Mouse (Mus musculus): ENCODE results near the gene Kcna10. TPM values are rescaled to one million over a fixed set of nuclear protein-coding genes. Genes with fewer than 3 reads are reported as not detected.

The Kcna10 gene
- total and polyA plus RNA-seq, 2 experiments from 2014 or later = not detected

DNA sequence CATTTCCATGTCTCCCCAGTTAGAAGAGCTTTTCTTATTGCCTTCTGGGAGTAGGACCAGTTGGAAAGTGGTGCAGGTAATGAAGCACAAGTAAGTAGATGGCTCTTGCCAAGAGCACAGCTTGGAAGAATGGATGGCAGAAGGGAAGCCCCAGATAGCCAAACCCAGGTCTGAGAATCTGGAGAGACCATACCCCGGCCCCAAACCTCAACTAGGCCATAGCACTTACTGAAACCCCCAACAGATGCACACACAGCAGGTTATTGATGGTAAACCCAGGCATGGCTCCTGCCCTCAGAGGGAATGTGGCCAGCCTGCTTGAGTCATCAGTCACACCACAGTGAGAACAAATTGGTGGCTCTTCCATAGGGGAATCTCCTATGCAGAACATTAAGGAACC, 10.3 kb upstream of the Kcna10 start:
- no peak overlapping the region for H3K27ac ChIP-seq (ENCODE audit: low read depth, low read length)
- H3K9ac ChIP-seq = no peak overlapping the region
- no peak overlapping the region for H3K4me2 ChIP-seq (ENCODE audit: low read depth)
- TF ChIP-seq CTCF (IDR thresholded peaks at IDR 0.05; ENCODE audit: low read depth) = no peak
- H3K4me3 ChIP-seq (ENCODE audit: low read depth, low read length) = no peak overlapping the region
- H3K36me3 ChIP-seq (ENCODE audit: insufficient read depth) = no peaks in the 10 kb centered on the region
- ATAC-seq = no peak
- H3K9me3 ChIP-seq (ENCODE audit: low read length) = no peaks in the 10 kb centered on the region
- 63% methylated on average over 1 of the region's 1 CpGs for WGBS
- no peak for DNase-seq
- no peaks in the 10 kb centered on the region for H3K4me1 ChIP-seq (ENCODE audit: insufficient read depth)
- H3K27me3 ChIP-seq (ENCODE audit: insufficient read depth, low read length) = no peaks in the 10 kb centered on the region

DNA sequence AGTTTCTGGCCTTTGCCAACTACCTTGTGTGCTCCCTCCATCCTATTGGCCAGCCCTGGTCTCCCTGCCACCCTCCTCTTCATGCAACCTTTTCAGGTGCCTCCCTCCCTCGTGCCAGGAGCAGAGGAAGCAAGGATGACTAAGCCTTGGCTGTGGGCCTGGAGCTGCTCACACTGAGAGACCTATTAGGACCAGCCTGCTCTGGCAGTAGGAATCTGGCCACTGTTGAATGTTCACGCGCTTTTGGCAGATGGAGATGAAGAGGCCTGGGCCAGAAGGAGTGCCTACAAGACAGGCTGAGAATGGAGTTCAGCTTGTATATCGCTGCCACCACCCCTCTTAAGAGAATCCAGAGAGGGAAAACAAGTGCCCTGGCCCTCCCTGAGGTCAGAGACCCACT, 7.4 kb upstream of the Kcna10 start:
- Histone ChIP-seq H3K4me2 (ENCODE audit: low read depth) (no peak overlapping the region), H3K27me3 (ENCODE audit: insufficient read depth, low read length) (no peaks in the 10 kb centered on the region)
- no peak for DNase-seq

GRCm38 (mm10) chr3:107176501-107176900, 6.4 kb upstream of the Kcna10 start:
- peak; percentile 33 for DNase-seq
- Histone ChIP-seq H3K27ac (ENCODE audit: low read depth, low read length) (no peak overlapping the region), H3K9ac (no peak overlapping the region), H3K9me3 (ENCODE audit: low read length) (no peaks in the 10 kb centered on the region), H3K27me3 (ENCODE audit: insufficient read depth, low read length) (no peaks in the 10 kb centered on the region), H3K36me3 (ENCODE audit: insufficient read depth) (no peaks in the 10 kb centered on the region), H3K4me2 (ENCODE audit: low read depth) (no peak overlapping the region), H3K4me3 (ENCODE audit: low read depth, low read length) (no peak overlapping the region), H3K4me1 (ENCODE audit: insufficient read depth) (no peaks in the 10 kb centered on the region)
- 45% methylated on average over 9 of the region's 9 CpGs for WGBS
- ATAC-seq = peak; percentile 79
- TF ChIP-seq CTCF (IDR thresholded peaks at IDR 0.05; ENCODE audit: low read depth) = no peak

More for the DNA sequence above, 7.4 kb upstream of the Kcna10 start:
- Histone ChIP-seq H3K4me1 (ENCODE audit: insufficient read depth) (no peaks in the 10 kb centered on the region), H3K9me3 (ENCODE audit: low read length) (no peaks in the 10 kb centered on the region), H3K27ac (ENCODE audit: low read depth, low read length) (no peak overlapping the region), H3K4me3 (ENCODE audit: low read depth, low read length) (no peak overlapping the region), H3K9ac (no peak overlapping the region), H3K36me3 (ENCODE audit: insufficient read depth) (no peaks in the 10 kb centered on the region)
- no peak for TF ChIP-seq CTCF (IDR thresholded peaks at IDR 0.05; ENCODE audit: low read depth)
- 44% methylated on average over 4 of the region's 4 CpGs for WGBS
- peak; percentile 63 for ATAC-seq

DNA sequence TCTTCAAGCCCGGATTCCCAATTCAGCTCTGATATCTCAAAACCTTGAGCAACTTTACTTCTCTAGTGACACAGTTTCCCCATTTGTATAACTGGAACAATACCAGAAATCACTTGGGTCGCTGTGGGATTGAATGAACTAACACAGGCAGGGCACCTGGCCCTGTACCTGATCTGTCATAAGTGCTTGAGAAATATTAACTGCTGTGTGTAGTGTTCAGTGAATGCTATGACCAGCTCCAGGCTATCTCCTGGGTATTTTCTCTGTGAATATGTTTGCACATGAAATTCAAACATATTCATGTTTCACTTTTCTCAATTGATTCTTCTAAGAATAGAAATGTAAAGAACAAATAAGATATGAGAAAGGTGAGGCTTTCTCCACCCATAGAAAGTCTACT, 2.0 kb upstream of the Kcna10 start:
- WGBS = 75% methylated on average over 2 of the region's 2 CpGs
- H3K9me3 ChIP-seq (ENCODE audit: low read length) = no peaks in the 10 kb centered on the region
- no peaks in the 10 kb centered on the region for H3K4me1 ChIP-seq (ENCODE audit: insufficient read depth)
- no peaks in the 10 kb centered on the region for H3K27me3 ChIP-seq (ENCODE audit: insufficient read depth, low read length)
- ATAC-seq = no peak
- H3K9ac ChIP-seq = no peak overlapping the region
- H3K4me2 ChIP-seq (ENCODE audit: low read depth) = no peak overlapping the region
- no peak overlapping the region for H3K27ac ChIP-seq (ENCODE audit: low read depth, low read length)
- TF ChIP-seq CTCF (IDR thresholded peaks at IDR 0.05; ENCODE audit: low read depth) = no peak
- H3K4me3 ChIP-seq (ENCODE audit: low read depth, low read length) = no peak overlapping the region
- DNase-seq = no peak
- no peaks in the 10 kb centered on the region for H3K36me3 ChIP-seq (ENCODE audit: insufficient read depth)

- Histone ChIP-seq H3K36me3 (ENCODE audit: insufficient read depth) (no peaks in the 10 kb centered on the region), H3K4me2 (ENCODE audit: low read depth) (no peak overlapping the region), H3K27ac (ENCODE audit: low read depth, low read length) (no peak overlapping the region), H3K27me3 (ENCODE audit: insufficient read depth, low read length) (no peaks in the 10 kb centered on the region), H3K9me3 (ENCODE audit: low read length) (no peaks in the 10 kb centered on the region), H3K4me3 (ENCODE audit: low read depth, low read length) (no peak overlapping the region), H3K4me1 (ENCODE audit: insufficient read depth) (no peaks in the 10 kb centered on the region), H3K9ac (no peak overlapping the region)
- WGBS = 59% methylated on average over 3 of the region's 3 CpGs
- ATAC-seq (no peak), DNase-seq (no peak)
- no peak for TF ChIP-seq CTCF (IDR thresholded peaks at IDR 0.05; ENCODE audit: low read depth)
Observed at GRCm38 (mm10) chr3:107183178-107183577, 322 bp downstream of the Kcna10 start.

DNA sequence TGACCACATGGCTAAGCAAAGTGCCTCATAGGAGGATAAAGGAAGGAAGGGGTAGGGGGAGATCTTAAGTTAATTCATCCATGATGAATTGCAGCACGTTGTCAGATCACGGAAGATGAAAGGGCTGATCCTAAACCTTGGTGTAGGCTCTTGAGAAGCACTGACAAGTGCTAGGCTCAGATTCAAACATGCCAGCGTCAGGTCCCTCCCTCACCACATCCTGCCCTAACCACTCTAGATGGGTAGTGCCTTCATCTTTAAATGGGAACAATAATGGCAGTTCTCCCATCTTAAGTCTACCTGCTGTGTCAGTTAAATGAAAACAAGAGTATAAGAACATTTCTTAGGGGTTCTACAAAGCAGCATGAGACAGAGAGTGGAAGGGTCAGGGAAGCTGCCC, 2.7 kb downstream of the Kcna10 start:
- H3K36me3 ChIP-seq (ENCODE audit: insufficient read depth) = no peaks in the 10 kb centered on the region
- ATAC-seq (no peak), DNase-seq (no peak)
- H3K4me1 ChIP-seq (ENCODE audit: insufficient read depth) = no peaks in the 10 kb centered on the region
- H3K4me3 ChIP-seq (ENCODE audit: low read depth, low read length) = no peak overlapping the region
- H3K4me2 ChIP-seq (ENCODE audit: low read depth) = no peak overlapping the region
- H3K9me3 ChIP-seq (ENCODE audit: low read length) = no peaks in the 10 kb centered on the region
- 71% methylated on average over 3 of the region's 3 CpGs for WGBS
- H3K9ac ChIP-seq = no peak overlapping the region
- no peaks in the 10 kb centered on the region for H3K27me3 ChIP-seq (ENCODE audit: insufficient read depth, low read length)
- TF ChIP-seq CTCF (IDR thresholded peaks at IDR 0.05; ENCODE audit: low read depth) = no peak
- no peak overlapping the region for H3K27ac ChIP-seq (ENCODE audit: low read depth, low read length)

DNA sequence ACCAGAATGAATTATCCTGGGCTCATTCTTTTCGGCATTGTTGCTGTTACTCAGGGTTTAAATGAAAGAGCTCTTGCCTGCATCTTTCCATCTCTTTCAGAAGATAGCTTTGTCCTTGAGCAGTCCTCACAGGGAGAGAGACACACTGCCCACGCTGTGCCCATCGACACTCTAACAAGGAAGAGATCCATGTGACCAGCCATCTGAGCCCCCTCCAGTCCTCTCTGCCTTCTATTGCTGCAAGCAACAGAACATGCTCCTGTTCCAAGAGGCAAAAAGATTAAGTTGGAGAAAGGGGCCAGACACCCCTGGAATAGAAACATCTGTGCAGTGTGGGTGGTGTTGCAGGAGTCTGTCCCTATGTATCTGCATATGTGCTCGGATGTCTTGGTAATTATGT, 4.2 kb downstream of the Kcna10 start:
- Histone ChIP-seq H3K36me3 (ENCODE audit: insufficient read depth) (no peaks in the 10 kb centered on the region), H3K4me3 (ENCODE audit: low read depth, low read length) (no peak overlapping the region), H3K27me3 (ENCODE audit: insufficient read depth, low read length) (no peaks in the 10 kb centered on the region), H3K4me1 (ENCODE audit: insufficient read depth) (no peaks in the 10 kb centered on the region), H3K4me2 (ENCODE audit: low read depth) (no peak overlapping the region), H3K9me3 (ENCODE audit: low read length) (no peaks in the 10 kb centered on the region), H3K27ac (ENCODE audit: low read depth, low read length) (no peak overlapping the region), H3K9ac (no peak overlapping the region)
- DNase-seq (no peak), ATAC-seq (no peak)
- WGBS = 66% methylated on average over 4 of the region's 4 CpGs
- no peak for TF ChIP-seq CTCF (IDR thresholded peaks at IDR 0.05; ENCODE audit: low read depth)

Data from forebrain, postnatal 0 days (tissue).